Mouse (Mus musculus) forelimb bud, embryonic 11.5 days (tissue): Measurements from ENCODE around the gene Pou2f3.

Source experiments
- DNase-seq: peaks from one replicate; pipeline ENCODE4 v3.0.0-alpha.2; 2012; ENCODE audit warnings: low read depth, low spot score

Pou2f3 gene

GRCm38 (mm10) chr9:43109125-43109524 is 101.0 kb downstream of the Pou2f3 start:
- no peak for DNase-seq

- DNase-seq = no peak
These were observed 101.4 kb downstream of the Pou2f3 start for GRCm38 (mm10) chr9:43108721-43109120.

- DNase-seq = no peak
These were observed 102.1 kb downstream of the Pou2f3 start for GRCm38 (mm10) chr9:43108081-43108480.

GRCm38 (mm10) chr9:43107555-43107954 is 102.6 kb downstream of the Pou2f3 start:
- no peak for DNase-seq

GRCm38 (mm10) chr9:43107187-43107517 is 103.0 kb downstream of the Pou2f3 start, which contains the start of gene Arhgef12:
TSS of gene Arhgef12 (minus strand) at chr9:43107239.
- DNase-seq = peak; percentile 39

GRCm38 (mm10) chr9:43106426-43107186 is 103.6 kb downstream of the Pou2f3 start:
- no peak for DNase-seq

- DNase-seq = peak; percentile 95
These were observed 104.4 kb downstream of the Pou2f3 start for GRCm38 (mm10) chr9:43105664-43106361.

- DNase-seq = no peak
These were observed 105.1 kb downstream of the Pou2f3 start for GRCm38 (mm10) chr9:43104873-43105663.

GRCm38 (mm10) chr9:43104526-43104872 is 105.7 kb downstream of the Pou2f3 start:
- DNase-seq = no peak

- no peak for DNase-seq
These were observed 106.4 kb downstream of the Pou2f3 start for GRCm38 (mm10) chr9:43103675-43104299.

GRCm38 (mm10) chr9:43102931-43103330 is 107.2 kb downstream of the Pou2f3 start:
- no peak for DNase-seq

- DNase-seq = no peak
These were observed 108.1 kb downstream of the Pou2f3 start for GRCm38 (mm10) chr9:43101936-43102595.

- no peak for DNase-seq
These were observed 111.2 kb downstream of the Pou2f3 start for GRCm38 (mm10) chr9:43098922-43099321.

GRCm38 (mm10) chr9:43097801-43098557 is 112.2 kb downstream of the Pou2f3 start:
- no peak for DNase-seq

GRCm38 (mm10) chr9:43096337-43096736 is 113.8 kb downstream of the Pou2f3 start:
- DNase-seq = no peak

- no peak for DNase-seq
These were observed 115.3 kb downstream of the Pou2f3 start for GRCm38 (mm10) chr9:43094828-43095227.

- no peak for DNase-seq
These were observed 116.4 kb downstream of the Pou2f3 start for GRCm38 (mm10) chr9:43093803-43094202.

- no peak for DNase-seq
These were observed 124.4 kb downstream of the Pou2f3 start for GRCm38 (mm10) chr9:43085686-43086285.

GRCm38 (mm10) chr9:43084496-43085362 is 125.4 kb downstream of the Pou2f3 start:
- no peak for DNase-seq
